Mouse (Mus musculus): Measurements from ENCODE around the gene Zbtb38. TPM values are rescaled to one million over a fixed set of nuclear protein-coding genes. Genes with fewer than 3 reads are reported as not detected.

Zbtb38 gene
- total RNA-seq, 4 experiments from 2014 or later, result 32.6 to 33.9 (median 32.9) TPM

DNA sequence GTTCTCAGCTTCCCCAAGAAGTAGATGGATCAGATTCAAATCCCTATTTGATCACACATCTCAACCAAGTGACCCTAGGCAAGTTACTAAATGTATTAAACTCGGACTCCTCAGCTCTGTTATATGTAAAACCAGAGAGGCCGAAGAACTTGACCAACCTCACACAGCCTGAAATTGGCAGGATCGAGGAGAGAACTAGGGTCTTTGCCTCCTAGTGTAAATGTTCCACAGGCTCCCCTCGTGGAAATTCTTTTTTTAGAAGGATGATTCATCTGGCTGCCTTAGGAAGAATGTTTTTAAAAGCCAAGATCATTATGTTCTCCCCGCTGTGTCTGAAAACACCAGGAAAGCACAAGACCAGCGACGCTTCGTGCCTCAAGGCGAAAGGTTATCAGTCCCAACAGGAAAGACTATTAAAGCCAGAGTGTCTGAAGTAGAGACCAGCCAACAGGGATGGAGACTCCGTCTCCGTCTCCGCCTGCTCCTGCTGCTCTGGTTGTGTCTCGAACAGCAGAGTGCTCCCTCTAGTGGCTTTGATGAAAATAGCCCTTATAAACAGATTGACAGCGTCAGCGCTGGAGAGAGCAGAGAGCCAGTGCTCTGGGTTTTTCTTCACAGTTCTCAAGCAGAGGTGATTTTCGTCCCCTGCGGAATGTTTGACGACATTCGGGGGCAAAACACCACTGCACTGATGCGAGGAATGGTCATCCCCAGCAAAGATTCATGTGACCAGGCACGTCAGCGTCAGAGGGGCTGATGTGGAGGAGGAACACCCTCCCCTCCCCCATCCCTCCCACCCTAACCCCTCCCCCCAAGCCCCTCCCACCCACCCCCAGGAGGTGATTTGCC, 6.3 kb upstream of the Zbtb38 start:
- DNase-seq (ENCODE audit: low spot score in 2 of 2), result peak; percentile 30 to 50

DNA sequence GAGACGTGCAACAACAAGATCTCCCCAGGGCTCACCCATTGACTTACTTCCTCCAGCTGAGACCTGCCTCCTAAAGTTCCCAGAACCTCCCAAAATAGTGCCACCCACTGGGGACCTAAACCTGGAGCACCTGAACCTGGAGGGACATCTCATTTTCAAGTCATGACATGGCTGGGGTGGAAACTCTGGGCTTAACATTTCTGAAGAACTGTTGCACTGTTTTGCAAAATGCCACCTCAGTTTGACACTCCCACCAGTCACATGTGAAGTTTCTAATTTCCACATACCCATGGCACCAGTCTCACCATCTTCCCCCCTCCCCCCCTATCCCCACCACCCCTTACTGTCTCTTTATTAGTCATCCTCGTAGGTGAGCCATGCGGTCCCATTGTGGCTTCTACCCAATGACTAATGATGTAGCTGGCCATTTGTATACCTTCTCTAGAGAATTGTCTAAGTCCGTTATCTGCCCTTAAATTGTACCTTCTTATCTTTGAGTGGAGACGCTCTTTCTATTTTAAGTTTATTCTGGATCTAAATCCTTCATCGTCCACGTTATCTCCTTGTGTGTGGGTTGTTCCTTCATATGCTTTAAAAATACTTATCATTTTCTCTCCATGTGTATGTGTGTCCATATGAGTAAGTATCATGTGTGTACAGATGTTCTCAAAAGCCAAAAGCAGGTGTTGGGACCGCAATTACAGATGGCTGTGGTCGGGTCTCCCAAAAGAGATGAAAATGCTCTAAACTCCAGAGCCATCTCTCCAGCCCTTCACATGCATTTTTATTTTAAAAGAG, 4.2 kb upstream of the Zbtb38 start:
- no peak for DNase-seq (ENCODE audit: low spot score in 2 of 2)

DNA sequence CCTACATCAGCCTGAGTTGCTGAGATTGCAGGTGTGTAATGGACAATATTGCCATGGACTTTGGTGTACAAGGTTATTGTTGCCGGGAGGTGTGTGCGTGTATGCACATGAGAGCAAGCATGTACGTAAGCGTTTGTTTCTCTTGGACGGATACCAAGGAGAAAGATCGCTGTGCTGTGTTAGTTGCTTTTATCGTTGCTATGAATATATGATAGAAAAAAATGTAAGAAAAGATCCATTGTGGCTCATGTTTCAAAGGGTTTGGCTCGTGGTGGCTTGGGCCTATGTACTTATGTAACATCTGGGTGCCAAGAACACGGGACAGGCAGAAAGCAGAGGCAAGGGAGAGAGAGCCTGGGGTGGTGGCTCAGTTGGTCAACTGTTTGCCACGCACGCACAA, 3.1 kb upstream of the Zbtb38 start:
- no peak for DNase-seq (ENCODE audit: low spot score in 2 of 2)

DNA sequence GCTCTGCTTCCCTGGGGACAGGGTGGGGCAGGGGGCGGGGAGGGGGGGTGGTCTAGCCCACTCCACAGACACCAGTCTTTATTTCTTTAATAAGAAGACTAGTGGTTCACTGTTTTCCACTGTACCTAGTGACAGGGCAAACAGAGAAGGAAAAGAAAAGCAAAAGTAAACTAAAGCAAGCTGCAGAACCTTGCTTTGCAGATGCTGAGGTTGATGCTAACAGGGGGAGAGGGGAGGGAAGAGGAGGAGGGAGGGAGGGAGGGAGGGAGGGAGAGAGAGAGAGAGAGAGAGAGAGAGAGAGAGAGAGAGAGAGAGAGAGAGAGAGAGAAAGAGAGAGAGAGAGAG, 2.0 kb upstream of the Zbtb38 start:
- DNase-seq (ENCODE audit: low spot score in 2 of 2), result no peak

DNA sequence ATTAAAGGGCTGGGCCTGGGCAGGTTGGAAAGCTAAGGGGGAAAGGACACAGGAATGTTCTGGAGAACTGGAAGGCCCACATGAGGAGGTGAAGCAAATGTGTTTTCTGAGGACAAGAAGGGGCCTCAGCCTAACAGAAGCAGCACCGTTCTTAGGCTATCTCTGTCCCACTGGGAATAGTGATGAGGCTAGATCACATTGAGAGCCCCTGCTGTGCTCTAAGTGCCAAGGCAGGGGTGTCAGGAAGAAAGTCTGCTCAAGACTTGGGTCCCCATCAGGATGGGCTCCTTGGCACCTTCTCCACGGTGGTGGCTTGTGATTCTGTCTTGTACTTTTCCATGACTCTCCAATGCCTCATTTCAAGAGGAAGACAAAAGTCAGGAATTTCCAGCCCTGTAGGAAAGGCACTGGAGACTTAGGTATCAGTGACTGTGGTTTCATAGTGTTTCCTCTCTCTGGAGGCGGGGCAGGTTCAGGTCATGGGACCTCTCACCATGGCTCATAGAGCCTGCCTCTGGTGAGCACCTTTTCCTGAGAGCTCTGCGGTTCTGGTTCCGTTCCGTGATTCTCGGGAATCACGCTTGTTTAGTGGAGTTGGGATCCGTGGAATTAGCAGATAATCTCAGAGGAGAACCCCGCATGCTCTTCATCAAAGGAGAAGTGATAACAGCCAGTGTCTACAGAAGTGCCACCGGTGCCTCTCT, 1.4 kb upstream of the Zbtb38 start:
- DNase-seq (ENCODE audit: low spot score in 2 of 2), result no peak

DNA sequence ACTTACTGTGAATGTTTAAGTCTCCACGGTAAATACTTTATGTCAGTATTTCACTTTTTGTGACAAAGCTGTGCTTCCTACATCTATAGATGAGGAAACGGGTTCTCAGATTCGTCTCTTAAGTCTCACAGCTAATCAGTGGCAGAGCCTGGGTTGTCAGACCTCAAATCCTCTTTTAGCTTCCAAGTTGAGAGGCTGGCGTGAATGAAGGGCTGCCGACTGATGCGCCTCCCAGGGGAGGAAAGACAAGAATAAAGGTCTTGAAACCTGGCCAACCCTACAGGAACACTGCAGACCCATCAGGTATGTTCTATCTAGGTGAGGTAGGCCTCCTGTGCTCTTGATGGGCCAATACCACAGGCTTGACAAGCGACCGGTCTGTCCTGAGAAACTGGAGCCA, 761 bp upstream of the Zbtb38 start:
- no peak for DNase-seq (ENCODE audit: low spot score in 2 of 2)

DNA sequence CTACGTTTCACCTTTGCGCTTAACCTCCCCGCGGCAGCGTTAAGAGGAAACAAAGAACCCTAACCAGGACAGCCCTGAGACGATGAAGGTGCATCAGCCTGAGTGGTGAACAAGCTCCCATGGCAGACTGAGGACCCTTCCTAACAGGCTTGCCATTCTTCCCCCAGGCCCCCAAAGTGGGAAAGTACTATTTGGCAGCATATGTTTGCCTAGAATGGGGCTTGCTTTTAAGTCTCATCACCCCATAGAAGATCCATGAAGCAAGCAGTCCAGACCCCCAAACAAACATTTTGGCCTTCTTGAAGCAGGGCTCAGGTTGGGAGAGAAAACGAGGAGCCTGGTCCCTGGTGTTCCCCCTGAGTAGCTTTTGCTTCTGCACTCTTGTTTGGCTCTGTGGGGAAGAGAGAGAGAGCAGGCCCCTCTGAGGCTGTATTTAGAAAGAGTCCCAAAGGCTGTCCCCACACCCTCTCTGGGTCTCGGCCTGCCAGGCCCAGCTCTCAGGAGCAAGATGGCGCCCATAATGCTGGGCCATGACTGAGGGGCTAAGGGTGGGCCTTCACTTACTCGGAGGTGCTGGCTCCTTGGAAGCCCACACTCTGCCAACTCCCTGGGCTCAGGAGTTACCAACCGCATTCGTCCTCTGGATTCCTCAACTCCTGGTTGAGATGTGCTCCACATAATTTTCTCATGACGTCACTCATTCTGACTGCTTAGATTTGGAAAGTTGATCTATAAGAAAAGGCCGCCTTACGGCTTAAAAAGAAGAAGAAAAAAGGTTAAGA, 619 bp downstream of the Zbtb38 start:
- DNase-seq (ENCODE audit: low spot score in 2 of 2), result no peak

DNA sequence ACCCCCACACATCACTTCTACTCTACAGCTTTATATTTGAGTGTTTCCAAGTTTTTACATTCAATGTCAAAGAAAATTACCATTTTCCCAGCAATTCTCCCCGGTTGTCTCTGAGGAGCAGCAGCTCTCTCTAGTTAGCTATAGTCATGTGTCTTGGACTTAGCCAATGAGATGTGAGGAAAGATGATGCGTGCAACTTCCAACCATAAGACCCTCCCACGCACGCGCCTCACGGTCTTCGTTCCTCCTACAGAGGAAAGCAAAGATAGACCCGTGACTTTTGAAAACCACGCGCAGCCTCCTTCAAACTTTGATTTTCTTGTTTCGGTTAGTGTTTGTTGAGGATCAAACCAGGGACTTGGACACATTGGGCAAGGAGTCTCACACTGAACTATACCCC, 2.0 kb downstream of the Zbtb38 start:
- DNase-seq (ENCODE audit: low spot score in 2 of 2), result no peak

DNA sequence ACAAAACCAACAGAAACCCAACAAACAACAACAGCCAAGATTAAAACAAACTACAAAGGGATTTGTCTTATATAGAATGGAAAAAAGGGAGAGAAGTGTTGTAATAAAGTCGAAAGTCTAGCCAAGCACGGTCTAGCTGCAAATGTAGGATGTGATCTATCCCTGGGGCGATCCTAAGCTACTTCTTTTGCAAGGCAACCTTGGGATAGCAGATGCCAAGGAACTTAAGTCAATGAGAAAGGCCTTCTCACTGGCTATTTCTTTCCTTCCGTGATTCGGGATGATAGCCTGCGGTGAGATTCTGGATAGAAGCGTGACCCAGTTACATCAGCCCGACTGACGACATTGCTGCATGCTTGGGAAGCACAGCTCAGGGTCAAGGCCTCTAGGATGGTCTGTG, 6.1 kb downstream of the Zbtb38 start:
- DNase-seq (ENCODE audit: low spot score in 2 of 2), result no peak

DNA sequence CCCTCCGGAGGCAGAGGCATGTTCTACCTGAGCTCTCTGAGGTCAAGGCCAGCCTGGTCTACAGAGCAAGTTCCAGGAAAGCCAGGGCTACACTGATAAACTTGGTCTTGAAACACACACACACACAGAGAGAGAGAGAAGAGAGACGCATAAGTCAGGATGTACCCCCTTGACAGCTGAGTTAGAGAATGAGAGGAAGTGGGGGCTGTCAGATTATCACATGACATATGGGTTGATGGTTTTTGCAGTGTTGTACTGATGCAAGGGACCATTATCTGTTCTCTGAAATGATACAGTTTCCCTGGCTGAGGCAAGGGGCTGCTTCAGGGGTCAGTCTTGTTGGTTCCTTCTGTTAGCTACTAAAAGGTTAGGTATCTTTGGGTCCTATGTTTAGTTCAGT, 7.7 kb downstream of the Zbtb38 start:
- no peak for DNase-seq (ENCODE audit: low spot score in 2 of 2)

DNA sequence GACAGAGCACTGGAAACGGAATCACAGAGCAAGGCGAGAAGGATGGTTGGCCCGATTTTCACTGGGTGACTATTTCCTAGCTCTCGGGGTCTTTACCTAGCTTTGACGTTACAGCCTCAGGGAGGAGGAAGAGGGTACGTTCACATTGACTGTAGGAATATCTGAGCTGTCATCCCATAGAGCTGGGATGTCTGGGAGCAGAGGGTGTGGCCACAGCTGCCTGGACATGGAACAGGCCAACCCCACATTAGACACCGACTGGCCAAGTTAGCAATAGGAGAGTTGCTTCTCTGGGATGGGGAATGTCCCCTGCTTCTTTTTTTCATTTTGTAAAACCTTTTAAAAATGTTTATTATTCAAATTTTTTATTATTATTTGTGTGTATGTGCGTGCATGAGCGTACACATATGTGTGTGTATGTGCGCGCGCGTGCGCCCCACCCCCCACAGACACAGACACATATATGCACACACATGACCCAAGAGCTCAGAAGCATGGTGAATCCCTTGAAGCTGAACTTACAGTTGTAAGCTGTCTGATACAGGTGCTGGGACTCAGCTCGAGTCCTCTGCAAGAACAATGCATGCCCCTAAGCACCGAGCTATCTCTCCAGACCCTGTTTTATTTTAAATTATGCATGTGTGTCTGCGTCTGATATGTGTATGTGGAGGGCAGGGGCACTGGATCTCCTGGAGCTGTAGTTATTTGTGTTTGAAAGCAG, 11.1 kb downstream of the Zbtb38 start:
- DNase-seq (ENCODE audit: low spot score in 2 of 2), result no peak

DNA sequence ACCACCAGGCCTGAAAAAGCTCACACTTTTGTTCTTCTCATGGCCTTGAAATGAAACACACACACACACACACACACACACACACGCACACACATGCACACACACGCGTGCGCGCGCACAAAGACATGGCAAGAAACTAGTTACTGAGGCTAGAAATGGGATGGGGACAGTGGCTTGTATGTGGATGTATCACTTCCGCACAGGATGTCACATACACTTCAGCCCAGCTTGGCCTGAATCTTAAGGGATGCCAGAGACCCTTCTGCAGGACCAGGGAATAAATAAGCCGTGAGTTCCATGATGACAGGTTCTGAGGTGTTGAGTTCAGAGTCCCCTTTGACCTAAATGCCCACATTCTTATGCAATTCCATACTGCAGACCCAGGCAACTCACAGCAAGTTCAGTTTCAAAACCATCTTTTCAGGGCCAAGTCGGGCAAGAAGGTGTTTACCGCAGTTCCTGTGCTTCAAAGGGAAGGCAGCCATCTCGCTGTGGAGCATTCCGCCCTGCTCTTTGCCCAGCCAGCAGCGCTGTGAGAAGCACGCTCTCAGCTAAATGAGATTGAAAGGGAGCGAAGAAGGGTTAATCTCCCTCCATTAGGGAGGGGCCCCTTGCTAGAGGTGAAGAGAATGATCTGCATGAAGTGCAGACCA, 11.8 kb downstream of the Zbtb38 start:
- no peak for DNase-seq (ENCODE audit: low spot score in 2 of 2)

DNA sequence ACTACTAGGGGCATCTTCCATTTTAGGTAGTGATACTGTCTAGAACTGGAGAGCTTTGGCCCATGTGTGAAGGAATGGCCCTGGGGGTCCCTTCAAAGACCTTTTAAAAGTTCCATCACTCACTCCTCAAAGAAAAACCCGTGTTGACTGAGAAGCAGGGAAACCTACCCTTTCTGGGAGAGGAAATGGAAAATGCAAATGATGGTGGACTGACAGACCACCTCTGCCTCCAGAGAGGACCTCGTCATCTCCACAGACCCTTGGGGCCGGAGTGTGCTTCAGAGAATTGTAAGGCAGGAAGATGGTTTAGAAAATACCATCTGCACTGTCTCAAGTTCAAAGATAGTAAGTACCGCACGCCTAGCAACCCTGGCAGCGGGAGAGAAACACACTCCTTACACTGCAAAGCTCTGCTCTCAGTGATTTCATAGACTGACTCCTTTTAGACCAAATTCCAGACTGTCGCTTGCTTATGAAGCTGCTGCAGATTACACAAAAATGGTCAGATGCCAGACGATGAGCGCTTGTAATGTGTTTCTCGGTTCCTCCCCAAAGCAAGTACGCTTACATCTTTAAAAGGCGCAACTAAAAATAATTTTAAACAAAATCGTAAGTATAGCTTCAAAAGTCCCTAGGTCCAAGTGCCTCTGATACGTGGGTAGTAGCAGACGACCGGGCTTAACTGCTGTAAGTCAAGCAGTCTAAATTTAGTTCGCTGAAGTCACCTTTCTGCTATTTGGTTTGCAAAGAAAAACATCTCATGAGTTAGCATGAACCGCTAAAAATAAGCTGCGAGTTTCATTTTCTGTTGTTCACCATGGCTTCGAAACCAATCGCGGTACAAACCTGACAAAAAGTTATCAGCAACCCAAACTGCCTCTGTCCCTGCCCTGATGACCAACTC, 12.6 kb downstream of the Zbtb38 start:
- no peak for DNase-seq (ENCODE audit: low spot score in 2 of 2)

DNA sequence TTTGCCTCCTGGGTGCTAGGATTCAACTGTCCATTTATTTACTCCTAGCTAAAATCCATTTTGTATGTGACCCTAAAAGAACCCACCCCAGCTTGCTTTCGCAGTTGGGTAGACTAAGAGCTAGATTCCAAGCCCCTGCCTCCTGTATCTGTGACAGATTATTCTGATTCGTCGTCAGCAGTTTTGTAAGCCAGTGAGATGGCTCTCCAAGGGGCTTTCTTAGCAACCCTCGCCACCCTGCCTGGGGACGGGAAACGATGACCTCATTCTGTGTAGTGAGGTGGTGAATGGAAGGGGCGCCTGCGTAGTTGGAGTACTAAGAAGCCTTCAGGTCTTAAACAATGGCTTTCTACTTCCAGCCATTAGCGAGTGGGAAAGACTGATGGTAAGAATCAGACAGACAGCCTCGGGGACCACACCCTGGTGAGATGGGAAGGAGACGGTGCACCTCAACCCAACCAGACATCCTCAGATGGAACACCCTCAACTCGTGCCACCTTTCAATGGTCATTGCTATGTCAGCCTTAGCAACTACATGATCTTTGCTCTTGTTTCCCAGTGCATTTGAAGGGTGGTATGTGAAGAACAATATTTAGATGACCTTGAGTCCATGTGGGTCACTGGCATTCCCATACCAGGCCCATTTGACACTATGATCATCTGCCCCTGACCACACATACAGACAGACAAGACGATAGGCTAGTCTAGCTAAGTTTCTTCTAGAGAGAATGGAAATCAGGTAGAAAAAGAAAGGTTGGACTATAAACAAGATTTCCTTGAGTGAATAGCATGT, 13.9 kb downstream of the Zbtb38 start:
- DNase-seq (ENCODE audit: low spot score in 2 of 2), result no peak

DNA sequence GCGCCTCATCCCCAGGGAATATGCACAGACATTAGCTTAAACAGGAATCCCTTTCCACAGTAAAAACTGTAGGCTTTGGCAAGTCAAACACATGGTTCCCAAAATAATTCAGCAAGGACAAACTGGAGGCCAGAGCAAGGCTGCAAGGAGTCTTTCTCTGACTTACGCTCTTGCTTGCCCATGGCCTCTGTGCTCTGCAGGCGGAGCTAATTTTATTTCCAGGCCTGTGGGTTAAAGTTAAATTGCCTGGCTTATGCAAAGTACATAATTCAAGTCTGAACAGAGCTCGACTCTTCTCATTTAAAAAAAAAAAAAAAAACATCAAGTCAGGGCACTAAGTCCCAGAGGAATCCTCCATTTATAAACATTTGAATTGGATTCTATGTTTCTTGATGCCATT, 16.7 kb downstream of the Zbtb38 start:
- no peak for DNase-seq (ENCODE audit: low spot score in 2 of 2)

DNA sequence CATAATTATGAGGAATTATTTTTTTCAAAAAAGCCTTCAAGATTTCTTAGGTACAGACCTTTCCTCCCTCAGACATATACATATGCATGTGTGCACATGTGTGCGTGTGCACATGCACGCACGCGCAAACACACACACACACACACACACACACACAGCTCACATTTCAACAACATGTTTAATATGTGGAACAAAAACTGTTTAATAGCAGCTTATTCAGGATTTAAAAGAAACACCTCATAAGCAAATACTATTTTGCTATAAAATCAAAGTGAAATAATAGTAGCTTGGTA, 19.3 kb downstream of the Zbtb38 start:
- no peak for DNase-seq (ENCODE audit: low spot score in 2 of 2)

DNA sequence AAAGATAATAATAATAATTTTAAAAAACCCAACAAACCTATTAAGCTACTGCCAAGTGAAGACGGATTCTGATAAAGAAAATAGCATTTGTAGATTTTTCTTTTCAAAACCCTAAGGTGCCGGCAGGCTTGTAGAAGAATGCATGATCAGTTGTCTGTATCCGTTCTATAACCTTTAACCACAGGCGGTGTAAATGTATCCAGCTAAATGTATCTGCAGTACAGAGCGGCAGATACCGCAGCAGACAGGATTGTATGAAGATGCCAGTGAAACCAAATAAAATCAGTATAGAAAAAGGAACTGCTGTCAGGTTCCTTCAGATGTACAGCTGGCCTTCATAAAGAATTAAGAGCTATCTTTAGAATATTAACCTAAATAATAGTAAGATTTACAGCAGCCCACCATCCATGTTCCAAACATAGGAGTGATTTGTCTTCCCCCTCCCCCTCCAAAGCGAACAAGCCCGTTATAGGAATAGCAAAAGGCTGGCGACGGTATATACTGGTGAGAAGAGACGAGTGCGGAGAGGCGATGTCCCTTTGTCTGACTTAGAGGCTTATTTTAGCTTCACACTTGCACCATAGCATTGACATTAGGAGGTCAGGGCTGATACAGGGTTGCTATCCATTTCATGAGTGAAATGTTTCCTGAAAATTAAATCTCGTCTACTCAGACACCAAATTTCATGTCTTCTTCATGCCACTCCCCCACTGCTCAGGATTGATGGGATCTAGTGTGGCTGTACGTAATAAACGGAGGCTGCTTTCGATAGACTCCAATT, 19.8 kb downstream of the Zbtb38 start:
- no peak for DNase-seq (ENCODE audit: low spot score in 2 of 2)

DNA sequence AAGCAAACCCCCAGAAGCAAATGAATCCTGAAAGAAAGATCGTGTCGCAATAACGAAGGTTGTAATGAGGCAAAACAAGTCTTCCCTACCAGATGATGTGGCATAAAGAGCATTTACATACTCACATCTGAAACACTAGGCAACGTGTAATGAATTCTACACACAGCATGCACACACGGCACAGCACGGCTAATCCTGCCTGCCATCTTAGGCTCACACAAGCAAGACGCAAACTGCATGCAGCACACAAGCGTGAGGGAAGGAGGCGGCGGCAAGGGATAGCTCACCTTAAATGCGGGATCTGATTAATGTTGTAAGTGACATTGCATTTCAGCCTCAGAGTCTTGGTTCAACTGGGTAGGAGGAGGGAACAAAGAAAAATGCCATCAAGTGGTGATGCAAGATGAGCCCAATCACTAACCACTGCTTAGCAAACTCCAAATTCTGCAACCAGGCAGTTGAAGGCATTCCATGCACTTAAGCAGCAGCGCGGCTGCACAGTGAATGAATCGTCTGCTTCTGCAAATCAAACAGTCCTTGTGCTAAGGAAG, 20.6 kb downstream of the Zbtb38 start:
- DNase-seq (ENCODE audit: low spot score in 2 of 2), result no peak
